Mouse (Mus musculus) bone marrow, adult 2 months (tissue): ENCODE results near the gene Slc7a15.

ENCODE experiments used
- CTCF ChIP-seq: fragments of 200-500 bp; IDR thresholded peaks from 2 replicates; pipeline ENCODE4 v1.5.1; 2011; ENCODE audit warnings: low read length, control low read depth; ENCODE audit not compliant: control insufficient read depth, insufficient read depth
- POLR2A ChIP-seq: fragments of 200-500 bp; IDR thresholded peaks from 2 replicates; pipeline ENCODE4 v1.6.1; 2011; ENCODE audit warnings: low read depth, mild to moderate bottlenecking, control low read depth, low read length, borderline replicate concordance; ENCODE audit not compliant: control insufficient read depth

DNA sequence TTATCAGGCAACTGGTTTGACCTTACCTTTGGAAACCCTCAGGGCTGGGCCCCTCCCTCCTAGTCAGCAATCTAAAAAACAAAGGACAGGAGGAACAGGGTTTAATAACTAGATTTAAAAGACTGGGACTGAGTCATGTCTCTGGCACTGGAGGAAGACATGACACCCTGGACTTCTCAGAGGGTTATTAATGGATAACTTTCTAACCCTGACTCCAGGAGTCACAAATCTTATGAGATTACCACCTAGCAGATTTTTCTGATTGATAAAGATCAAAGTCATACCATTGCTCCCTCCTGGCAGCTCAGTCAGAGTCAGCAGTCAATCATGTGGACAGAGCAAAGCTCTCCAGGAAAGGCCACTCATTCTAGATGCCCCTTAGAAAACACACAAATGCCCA is 43.4 kb downstream of the Slc7a15 start:
- no peak for TF ChIP-seq CTCF
- no peak for TF ChIP-seq POLR2A
